Comparison of ENCODE assay signal across 24 mouse cellular contexts in genomic region chr17:30835419-30835818, GRCm38 (mm10).
A peak's percentile ranks its signal among the peaks of the same experiment; 100 is the strongest.
DNase-seq lines count a peak whose midpoint lies in the region; ATAC-seq and TF ChIP-seq lines count a peak whose summit lies in the region.
"Had no signal": no experiment of that assay in that cellular context is flagged by ENCODE, and none has a peak within 500 bp of the region (broad histone marks: within the 10 kb centered on the region; RNA-seq: fewer than 3 reads in every experiment).

No protein-coding gene starts in this region.

- no peak for TF ChIP-seq CTCF in G1E (IDR thresholded peaks at IDR 0.05; ENCODE audit: low read depth, low read length)

- H3K4me2 ChIP-seq in lung, embryonic 15.5 days = no peak overlapping the region
- H3K4me2 ChIP-seq in liver, embryonic 15.5 days = no peak overlapping the region
- H3K4me2 ChIP-seq: embryonic facial prominence, embryonic 12.5 days; forebrain, embryonic 12.5 days; kidney, embryonic 15.5 days; limb, embryonic 13.5 days; lung, embryonic 14.5 days had no signal

- H3K27me3 ChIP-seq in lung, embryonic 15.5 days = no peaks in the 10 kb centered on the region
- no peaks in the 10 kb centered on the region for H3K27me3 ChIP-seq in G1E (ENCODE audit: insufficient read depth, low read length)
- no peaks in the 10 kb centered on the region for H3K27me3 ChIP-seq in liver, embryonic 15.5 days
- H3K27me3 ChIP-seq: embryonic facial prominence, embryonic 12.5 days; forebrain, embryonic 12.5 days; kidney, embryonic 15.5 days had no signal

- no peak for DNase-seq in lung, postnatal 25 days (ENCODE audit: low spot score)
- no peak for DNase-seq in G1E (ENCODE audit: low spot score)
- DNase-seq in c-Kit-negative CD71-positive TER-119-positive erythroid progenitor cells, embryonic 14.5 days (ENCODE audit: low read depth, low spot score) = peak; percentile 41
- no peak for DNase-seq in layer of hippocampus, adult 18-20 months (ENCODE audit: low spot score in 2 of 2)
- DNase-seq in gastrocnemius, postnatal 10 days = no peak
- DNase-seq in left cerebral cortex, postnatal 4 days = no peak
- DNase-seq: adrenal gland, postnatal 14 days; cerebellum, adult 11-12 months; cerebellum, postnatal 14 days; heart, postnatal 14 days; kidney, postnatal 36 days; lung, embryonic 14.5 days had no signal

- intact Hi-C loops in left cerebral cortex, postnatal 4 days (cut with DNase I) = no loop called here

- H3K36me3 ChIP-seq in lung, embryonic 15.5 days = no peaks in the 10 kb centered on the region
- H3K36me3 ChIP-seq in G1E (replicated peaks) = peaks cover 14% of the 10 kb centered on the region
- no peaks in the 10 kb centered on the region for H3K36me3 ChIP-seq in liver, embryonic 15.5 days (replicated peaks)
- H3K36me3 ChIP-seq: embryonic facial prominence, embryonic 12.5 days; forebrain, embryonic 12.5 days; heart, embryonic 10.5 days; kidney, embryonic 15.5 days; limb, embryonic 13.5 days; midbrain, embryonic 10.5 days had no signal

- no peak for ATAC-seq in lung, embryonic 15.5 days (ENCODE audit: borderline replicate concordance, extremely low read depth, low FRiP score, low TSS enrichment)
- peak; percentile 10; the same call in 1 of the 2 replicates for ATAC-seq in G1E (ENCODE audit: extremely low read depth, insufficient number of reproducible peaks, low FRiP score, poor library complexity, severe bottlenecking)
- 0 out of 2 replicates have a peak, but pooled peaks have one; percentile 28 for ATAC-seq in liver, embryonic 15.5 days (ENCODE audit: insufficient read depth)
- ATAC-seq: hindbrain, postnatal 0 days; intestine, postnatal 0 days had no signal

- H3K27ac ChIP-seq in lung, embryonic 15.5 days = 0 out of 2 replicates have a peak overlapping the region, but pooled peaks have one; percentile 7
- no peak overlapping the region for H3K27ac ChIP-seq in liver, embryonic 15.5 days (replicated peaks)
- H3K27ac ChIP-seq: embryonic facial prominence, embryonic 12.5 days; forebrain, embryonic 12.5 days; heart, embryonic 10.5 days; hindbrain, postnatal 0 days; kidney, embryonic 15.5 days; limb, embryonic 13.5 days; midbrain, embryonic 10.5 days; stomach, postnatal 0 days had no signal

- H3K4me3 ChIP-seq in lung, embryonic 15.5 days = no peak overlapping the region
- no peak overlapping the region for H3K4me3 ChIP-seq in G1E (ENCODE audit: low read depth, low read length)
- no peak overlapping the region for H3K4me3 ChIP-seq in liver, embryonic 15.5 days (replicated peaks)
- H3K4me3 ChIP-seq: embryonic facial prominence, embryonic 12.5 days; erythroblast, embryonic 14.5 days; forebrain, embryonic 12.5 days; heart, embryonic 10.5 days; kidney, embryonic 15.5 days; limb, embryonic 13.5 days; midbrain, embryonic 10.5 days had no signal

- no peaks in the 10 kb centered on the region for H3K9me3 ChIP-seq in lung, embryonic 15.5 days
- H3K9me3 ChIP-seq in G1E (replicated peaks) = peaks cover 50% of the 10 kb centered on the region
- H3K9me3 ChIP-seq in liver, embryonic 15.5 days (replicated peaks) = peaks cover 10% of the 10 kb centered on the region; the same call in 1 of the 2 replicates
- H3K9me3 ChIP-seq: embryonic facial prominence, embryonic 12.5 days; heart, embryonic 10.5 days; kidney, embryonic 15.5 days; limb, embryonic 13.5 days had no signal

- H3K4me1 ChIP-seq in lung, embryonic 15.5 days = no peaks in the 10 kb centered on the region
- peaks cover 14% of the 10 kb centered on the region for H3K4me1 ChIP-seq in G1E (ENCODE audit: insufficient read depth, low read depth, low read length)
- peaks cover 6% of the 10 kb centered on the region; the same call in 1 of the 2 replicates for H3K4me1 ChIP-seq in liver, embryonic 15.5 days (replicated peaks)
- H3K4me1 ChIP-seq: embryonic facial prominence, embryonic 12.5 days; kidney, embryonic 15.5 days; limb, embryonic 13.5 days had no signal

- H3K9ac ChIP-seq in lung, embryonic 15.5 days = no peak overlapping the region
- no peak overlapping the region for H3K9ac ChIP-seq in liver, embryonic 15.5 days
- H3K9ac ChIP-seq: embryonic facial prominence, embryonic 12.5 days; forebrain, embryonic 12.5 days; kidney, embryonic 15.5 days; limb, embryonic 13.5 days; lung, embryonic 14.5 days had no signal

- WGBS in lung, embryonic 15.5 days = 82% methylated on average over 4 of the region's 4 CpGs
- 64% methylated on average over 4 of the region's 4 CpGs for WGBS in liver, embryonic 15.5 days (ENCODE audit: insufficient replicate concordance)
